Mouse (Mus musculus) brain, embryonic 18.5 days (tissue): ENCODE measurements around the gene Myl6b.
"Not testable (repeated sequence)": the region's sequence is repeated elsewhere in the genome, so short reads cannot be mapped to it uniquely, and the experiment has no call there.

Experiments
- DNase-seq: peaks from one replicate; pipeline ENCODE4 v3.0.0-alpha.2; 2012; ENCODE audit warnings: low read depth, low spot score

The Myl6b gene

DNA sequence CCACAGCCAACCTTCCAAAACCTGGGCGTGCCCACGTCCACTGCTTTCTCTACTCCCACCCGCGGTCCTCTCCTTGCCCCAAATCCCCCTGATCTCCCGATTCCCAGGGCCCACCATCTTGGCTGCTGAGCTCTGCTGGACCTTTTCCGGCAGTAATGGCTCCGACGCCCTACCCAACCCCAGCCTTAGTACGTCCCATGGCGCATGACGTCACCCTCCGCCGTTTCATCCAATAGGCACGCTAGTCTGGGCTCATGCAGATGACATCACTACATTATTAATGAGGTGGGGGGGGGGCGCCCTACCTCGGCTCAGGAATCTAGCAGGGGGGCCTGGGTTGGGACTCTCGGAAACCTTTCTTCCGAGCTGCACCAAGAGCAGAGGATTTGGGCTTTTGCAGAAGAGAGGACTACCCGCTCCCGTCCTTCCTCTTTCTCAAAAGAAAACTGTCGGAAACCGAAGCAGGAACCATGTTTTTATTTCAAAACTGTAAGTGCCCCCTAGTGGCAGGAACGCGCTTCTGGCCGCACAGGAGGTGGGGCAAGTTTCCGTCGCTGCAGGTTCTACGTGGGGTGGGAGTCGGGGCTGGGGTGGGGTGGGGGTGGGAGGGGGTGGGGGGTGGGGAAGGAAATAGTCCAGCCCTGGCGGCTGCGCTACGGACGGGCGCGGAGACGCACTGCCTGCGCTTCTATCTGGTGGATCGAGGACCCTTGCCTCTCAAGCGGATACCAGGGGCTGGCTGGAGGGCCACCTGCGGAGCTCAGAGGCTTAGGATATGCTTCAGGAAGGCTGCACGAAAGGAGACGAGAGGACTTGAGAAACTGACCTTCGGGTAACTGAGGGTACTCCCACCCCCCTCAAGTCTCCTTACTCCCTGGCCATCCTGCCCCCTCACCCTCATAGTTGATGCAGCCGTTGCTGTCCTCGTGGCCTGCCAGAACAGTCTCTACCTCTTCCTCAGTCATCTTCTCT, 4.5 kb downstream of the Myl6b start, which contains the start of gene Myl6:
Myl6 (minus strand) TSS at position 451 of the 972 bp plus-strand sequence.
- peak; percentile 97 for DNase-seq

DNA sequence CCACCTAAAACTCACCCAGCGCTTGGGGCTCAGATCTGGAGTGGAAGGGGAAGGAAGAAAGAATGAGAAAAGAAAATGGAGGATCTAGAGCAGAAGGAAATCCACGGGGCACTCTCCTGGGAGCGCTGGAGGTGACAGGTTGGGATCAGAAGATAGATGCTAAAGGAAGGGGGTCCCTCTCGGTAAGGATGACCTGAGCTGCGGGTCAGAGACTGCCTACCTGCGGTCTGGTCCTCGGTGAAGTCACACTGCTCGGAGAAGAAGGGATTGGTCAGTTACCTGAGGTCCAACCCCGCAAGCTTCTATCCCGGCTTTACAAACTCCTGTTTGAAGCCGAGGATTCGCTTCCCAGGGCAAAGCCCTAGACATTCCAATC, 5.2 kb downstream of the Myl6b start:
- DNase-seq: no peak

GRCm38 (mm10) chr10:128492633-128493311, 5.7 kb downstream of the Myl6b start:
- DNase-seq: no peak

DNA sequence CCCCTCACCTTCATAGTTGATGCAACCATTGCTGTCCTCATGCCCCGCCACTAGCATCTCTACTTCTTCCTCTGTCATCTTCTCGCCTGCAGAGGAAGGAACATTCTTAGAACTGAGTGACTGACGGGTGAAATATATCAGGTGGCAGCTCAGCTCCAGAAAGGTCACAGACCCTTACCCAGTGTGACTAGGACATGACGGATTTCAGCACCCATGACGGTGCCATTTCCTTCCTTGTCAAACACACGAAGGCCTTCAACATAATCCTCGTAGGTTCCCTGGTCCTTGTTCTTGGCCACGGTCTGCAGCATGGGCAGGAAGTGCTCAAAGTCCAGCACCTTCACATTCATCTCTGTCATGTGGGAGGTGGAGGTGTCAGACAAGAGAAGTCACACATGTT, 6.4 kb downstream of the Myl6b start:
- DNase-seq: not testable (repeated sequence)

GRCm38 (mm10) chr10:128491495-128491894, 7.0 kb downstream of the Myl6b start:
- DNase-seq: no peak

GRCm38 (mm10) chr10:128490912-128491311, 7.6 kb downstream of the Myl6b start:
- DNase-seq: no peak

- DNase-seq: no peak
These were observed 8.3 kb downstream of the Myl6b start for GRCm38 (mm10) chr10:128490232-128490631.

- DNase-seq: no peak
These were observed 8.7 kb downstream of the Myl6b start for GRCm38 (mm10) chr10:128489785-128490184.

DNA sequence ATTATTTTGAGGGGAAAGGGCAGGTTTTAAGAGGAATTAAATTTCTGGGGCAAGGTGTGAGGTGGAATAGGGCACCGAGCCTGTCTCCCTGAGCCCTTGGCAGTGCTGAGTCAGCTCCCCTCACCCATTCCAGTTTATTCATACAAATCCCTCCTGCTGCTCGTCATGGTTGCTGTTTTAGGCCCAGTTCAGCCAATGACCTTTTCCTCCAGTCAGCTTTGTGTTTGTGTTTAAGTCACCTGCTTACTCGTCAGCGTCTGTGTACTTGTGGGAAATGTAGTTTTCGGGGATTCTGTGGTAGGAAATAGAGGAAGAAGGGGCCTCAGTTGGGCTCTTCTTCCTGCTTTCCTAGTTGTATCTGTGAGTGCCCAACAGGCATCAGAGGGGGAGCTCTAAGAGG, 9.1 kb downstream of the Myl6b start:
- DNase-seq: no peak

- no peak for DNase-seq
These were observed 9.7 kb downstream of the Myl6b start for GRCm38 (mm10) chr10:128488776-128489175.

- DNase-seq: no peak
These were observed 10.4 kb downstream of the Myl6b start for GRCm38 (mm10) chr10:128487861-128488712.

- DNase-seq: no peak
These were observed 12.1 kb downstream of the Myl6b start for GRCm38 (mm10) chr10:128486370-128486769.

GRCm38 (mm10) chr10:128474366-128474765, 24.1 kb downstream of the Myl6b start:
- no peak for DNase-seq

GRCm38 (mm10) chr10:128460270-128460630, 38.2 kb downstream of the Myl6b start:
- no peak for DNase-seq

GRCm38 (mm10) chr10:128459409-128460269, 38.8 kb downstream of the Myl6b start:
- DNase-seq: no peak

DNA sequence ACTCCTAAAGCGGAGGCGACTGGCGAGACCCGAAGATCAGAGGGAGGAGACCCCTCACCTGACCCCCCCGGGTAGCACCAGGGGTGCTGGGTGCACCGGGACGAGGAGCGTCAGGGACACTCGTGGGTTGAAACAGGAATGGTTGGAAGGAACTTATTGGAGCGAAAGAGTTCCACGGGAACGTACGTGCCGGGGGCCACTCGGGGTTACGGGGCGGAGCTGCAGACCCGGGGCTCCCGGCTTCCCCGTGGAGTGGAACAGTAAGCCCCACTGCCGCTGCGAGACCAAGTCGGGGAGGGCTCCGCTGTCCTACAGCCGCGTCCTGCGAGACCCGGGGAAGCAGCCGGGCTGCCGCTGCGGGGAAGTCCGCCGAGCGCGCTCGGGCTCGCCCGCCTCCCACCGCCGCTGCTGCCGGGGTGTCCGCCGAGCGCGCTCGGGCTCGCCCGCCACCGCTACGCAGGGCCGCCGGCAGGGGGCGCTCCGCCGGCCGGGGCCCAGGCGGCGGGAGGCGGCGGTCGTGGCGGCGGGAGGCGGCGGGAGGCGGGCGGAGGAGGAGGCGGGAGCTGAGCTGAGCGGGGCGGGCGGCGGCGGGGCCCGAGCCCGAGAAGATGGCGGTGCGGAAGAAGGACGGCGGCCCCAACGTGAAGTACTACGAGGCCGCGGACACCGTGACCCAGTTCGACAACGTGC, 39.6 kb downstream of the Myl6b start, which contains the start of gene Smarcc2:
Smarcc2 (plus strand) TSS at position 530 of the 690 bp plus-strand sequence.
- DNase-seq: peak; percentile 55

DNA sequence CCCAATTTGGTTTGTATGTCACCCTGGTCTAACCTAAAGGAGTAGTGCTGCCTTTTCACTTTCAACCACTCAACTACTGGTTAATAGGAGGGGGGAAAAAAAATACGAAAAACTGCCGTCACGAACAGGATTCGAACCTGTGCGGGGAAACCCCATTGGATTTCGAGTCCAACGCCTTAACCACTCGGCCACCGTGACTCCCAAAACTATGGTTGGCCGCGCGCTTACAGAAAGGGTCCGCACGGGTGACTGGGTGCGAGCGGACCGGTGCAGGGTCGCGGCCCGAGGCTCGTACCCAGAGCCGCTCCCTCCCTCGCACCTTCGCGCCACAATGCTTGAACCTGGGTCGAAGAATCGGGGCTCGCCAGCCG, 40.2 kb downstream of the Myl6b start:
- peak; percentile 66 for DNase-seq

DNA sequence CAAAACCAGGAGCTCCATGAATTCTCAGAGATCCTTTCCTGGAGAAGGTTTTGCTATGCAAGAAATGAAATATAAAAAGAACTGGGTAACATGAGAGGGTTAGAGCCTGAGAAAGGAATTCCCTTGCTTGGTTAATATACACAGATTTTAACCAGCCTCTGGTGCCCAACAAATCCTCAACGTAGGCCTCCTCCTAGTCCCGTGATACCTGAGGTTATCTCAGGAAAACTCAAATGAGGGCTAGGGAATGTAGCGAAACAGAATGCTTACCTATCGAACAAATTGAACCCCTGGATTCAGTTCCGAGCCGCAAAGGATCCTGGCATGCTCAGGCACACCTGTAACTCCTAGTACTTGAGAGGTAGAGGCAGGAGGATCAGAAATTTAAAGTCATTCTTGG, 40.8 kb downstream of the Myl6b start:
- DNase-seq: no peak

DNA sequence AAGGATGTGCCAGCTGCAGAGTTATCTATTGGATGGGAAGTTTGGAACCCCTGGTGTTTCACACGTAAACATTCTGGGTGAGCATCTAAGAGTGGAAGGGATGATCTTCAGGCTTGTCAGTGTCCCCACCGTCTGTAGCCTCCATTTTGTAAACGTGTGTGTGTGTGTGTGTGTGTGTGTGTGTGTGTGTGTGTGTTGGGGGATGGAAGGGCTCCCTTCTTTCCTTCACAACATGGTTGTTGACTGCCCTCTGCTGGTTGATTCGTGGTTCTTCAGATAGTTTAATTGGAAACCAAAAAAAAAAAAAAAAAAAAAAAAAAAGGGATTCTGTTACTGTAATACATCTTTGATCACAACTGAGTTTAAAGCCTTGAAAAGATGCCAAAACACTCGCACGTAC, 43.2 kb downstream of the Myl6b start:
- DNase-seq: peak; percentile 61

DNA sequence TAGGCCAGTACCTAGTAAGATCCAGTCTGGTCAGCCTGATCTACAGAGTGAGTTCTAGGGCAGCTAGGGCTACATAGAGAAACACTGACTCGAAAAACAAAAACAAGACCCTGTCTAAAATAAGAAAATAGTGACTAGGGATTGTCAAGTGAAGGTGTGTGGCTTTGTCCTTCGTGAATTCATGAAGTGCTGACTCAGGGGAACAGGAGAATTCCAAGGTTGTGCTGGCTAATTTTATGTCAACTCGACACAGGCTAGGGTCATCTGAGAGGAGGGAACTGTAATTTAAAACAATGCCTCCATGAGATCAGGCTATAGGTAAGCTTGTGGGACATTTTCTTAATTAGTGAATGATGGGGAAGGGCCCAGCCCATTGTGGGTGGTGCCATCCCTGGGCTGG, 44.0 kb downstream of the Myl6b start:
- no peak for DNase-seq
